Mouse (Mus musculus): Measurements from ENCODE around the gene Gm29797. TPM values are rescaled to one million over a fixed set of nuclear protein-coding genes. Genes with fewer than 3 reads are reported as not detected.

Gm29797 gene
- polyA plus RNA-seq (2012; fragmentation: generic; extraction: Trizol) = not detected

DNA sequence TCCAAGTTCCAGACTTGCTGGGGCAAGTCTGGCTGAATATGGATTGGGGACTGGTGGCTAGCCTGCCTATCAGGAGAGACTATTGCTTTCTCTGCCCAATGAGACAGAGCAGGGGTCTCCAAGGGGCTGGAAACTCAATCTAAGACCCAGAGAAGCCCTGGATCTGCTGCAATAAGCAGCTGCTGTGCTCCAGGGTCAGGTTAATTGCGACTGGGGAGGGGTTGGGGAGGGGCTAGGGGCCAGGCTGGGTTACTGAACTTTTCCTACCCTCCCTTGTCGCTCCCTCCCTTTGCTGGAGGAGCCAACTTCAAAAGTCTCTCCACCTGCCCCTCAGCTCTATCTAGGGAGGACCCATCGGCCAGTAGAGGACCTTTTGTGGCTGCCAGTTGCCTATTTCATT is at the start of gene Gm29797:
Gene Gm29797 (plus strand): TSS at position 301 of the 400 bp plus-strand sequence.
- no peak within 1 kb of the TSS for H3K4me3 ChIP-seq
- H3ac ChIP-seq (ENCODE audit: control insufficient read depth, insufficient read length) = no peak within 1 kb of the TSS
- H3K79me2 ChIP-seq (ENCODE audit: control insufficient read depth, insufficient read depth) = no peaks in the 10 kb centered on the region
- H3K4me2 ChIP-seq (ENCODE audit: low read depth) = no peak within 1 kb of the TSS
- no peaks in the 10 kb centered on the region for H3K27me3 ChIP-seq (ENCODE audit: control insufficient read depth, insufficient read depth, insufficient read length)
- H3K36me3 ChIP-seq (ENCODE audit: control insufficient read depth, insufficient read depth) = peaks cover 30% of the 10 kb centered on the region
- no peak for TF ChIP-seq SRF (IDR thresholded peaks at IDR 0.05; ENCODE audit: control insufficient read depth, insufficient read length, low read depth)
- TF ChIP-seq POLR2AphosphoS2 (IDR thresholded peaks at IDR 0.05; ENCODE audit: insufficient read length, low read depth) = no peak
- no peak for TF ChIP-seq MYOD1 (IDR thresholded peaks at IDR 0.05; ENCODE audit: control insufficient read depth in 1 of 3, insufficient read length in 2 of 3, low read depth in 2 of 3)
- no peak for TF ChIP-seq POLR2A (IDR thresholded peaks at IDR 0.05; ENCODE audit: insufficient read length, low read depth)
- TF ChIP-seq REST (IDR thresholded peaks at IDR 0.05; ENCODE audit: insufficient read depth, insufficient read length) = no peak
- no peak for TF ChIP-seq USF1 (IDR thresholded peaks at IDR 0.05; ENCODE audit: low read depth)
- TF ChIP-seq TCF3 (IDR thresholded peaks at IDR 0.05; ENCODE audit: insufficient read length, low read depth) = no peak
- TF ChIP-seq MAX (IDR thresholded peaks at IDR 0.05; ENCODE audit: low read depth) = no peak
- TF ChIP-seq E2F4 (IDR thresholded peaks at IDR 0.05; ENCODE audit: insufficient read depth) = no peak
- TF ChIP-seq TCF12 (IDR thresholded peaks at IDR 0.05; ENCODE audit: insufficient read depth, poor library complexity, severe bottlenecking) = no peak
- no peak for TF ChIP-seq MYOG (IDR thresholded peaks at IDR 0.05; ENCODE audit: control insufficient read depth in 1 of 3, insufficient read depth in 1 of 3, insufficient read length in 2 of 3, low read depth in 2 of 3)
- TF ChIP-seq CEBPB (IDR thresholded peaks at IDR 0.05; ENCODE audit: insufficient read depth, poor library complexity, severe bottlenecking) = no peak

DNA sequence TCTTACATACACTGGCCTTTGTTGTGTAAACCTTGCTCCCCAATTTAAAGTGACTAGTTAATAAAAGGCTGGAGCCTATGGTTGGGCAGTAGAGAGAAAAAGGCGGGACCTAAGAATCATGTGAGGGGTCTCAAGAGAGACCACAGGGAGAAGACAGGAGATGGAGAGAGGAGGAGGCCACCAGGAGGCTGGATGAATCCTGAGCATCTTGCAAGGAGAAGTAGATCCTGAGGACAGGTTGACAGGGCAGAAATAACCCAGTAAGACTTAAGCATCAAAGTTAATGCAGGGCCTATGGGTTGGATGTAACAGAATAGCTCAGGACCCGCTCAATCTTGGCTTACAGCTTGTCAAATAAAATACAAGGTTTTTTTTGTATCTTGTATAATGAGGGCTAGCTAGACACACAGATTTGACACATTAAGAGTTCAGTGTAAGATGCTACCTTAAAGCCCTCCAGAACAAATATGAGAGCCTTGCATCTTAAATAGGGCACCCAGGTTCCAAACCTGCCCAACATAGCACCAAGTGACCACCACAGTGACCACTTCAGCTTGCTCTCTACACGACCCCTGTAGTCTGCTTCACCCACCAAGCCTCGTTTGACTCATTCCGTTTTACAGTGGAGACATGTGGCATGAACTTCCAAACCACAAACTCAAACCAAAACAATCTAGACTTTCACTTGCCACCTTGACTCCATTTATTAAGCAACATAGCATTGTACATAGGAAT is 37.9 kb upstream of the Gm29797 start:
- Histone ChIP-seq H3K27me3 (ENCODE audit: control insufficient read depth, insufficient read depth, insufficient read length) (no peaks in the 10 kb centered on the region), H3K4me2 (ENCODE audit: low read depth) (no peak overlapping the region), H3K79me2 (ENCODE audit: control insufficient read depth, insufficient read depth) (no peaks in the 10 kb centered on the region), H3ac (ENCODE audit: control insufficient read depth, insufficient read length) (no peak overlapping the region), H3K36me3 (ENCODE audit: control insufficient read depth, insufficient read depth) (peaks cover 31% of the 10 kb centered on the region), H3K4me3 (no peak overlapping the region)
- TF ChIP-seq E2F4 (IDR thresholded peaks at IDR 0.05; ENCODE audit: insufficient read depth) (no peak), POLR2AphosphoS2 (IDR thresholded peaks at IDR 0.05; ENCODE audit: insufficient read length, low read depth) (no peak), POLR2A (IDR thresholded peaks at IDR 0.05; ENCODE audit: insufficient read length, low read depth) (no peak)

DNA sequence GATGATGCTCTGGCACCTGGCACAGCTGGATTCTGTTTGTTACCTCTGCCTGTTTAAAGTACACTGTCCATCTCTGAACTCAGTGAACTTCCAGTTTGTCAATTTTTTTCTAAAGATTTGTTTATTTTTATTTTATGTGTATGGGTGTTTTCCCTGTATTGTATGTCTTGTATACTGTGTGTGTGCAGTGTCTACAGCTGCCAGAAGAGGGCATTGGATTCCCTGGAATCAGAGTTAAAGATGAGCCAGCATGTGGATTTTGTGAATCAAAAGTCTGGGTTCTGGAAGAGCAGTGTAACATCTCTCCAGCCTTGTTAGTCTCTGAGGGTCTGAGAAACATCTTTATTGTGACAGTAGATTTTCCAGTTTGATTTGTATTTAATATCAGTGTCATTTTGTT is 33.4 kb upstream of the Gm29797 start:
- Histone ChIP-seq H3ac (ENCODE audit: control insufficient read depth, insufficient read length) (no peak overlapping the region), H3K4me3 (no peak overlapping the region), H3K27me3 (ENCODE audit: control insufficient read depth, insufficient read depth, insufficient read length) (no peaks in the 10 kb centered on the region), H3K79me2 (ENCODE audit: control insufficient read depth, insufficient read depth) (no peaks in the 10 kb centered on the region), H3K36me3 (ENCODE audit: control insufficient read depth, insufficient read depth) (peaks cover 35% of the 10 kb centered on the region), H3K4me2 (ENCODE audit: low read depth) (no peak overlapping the region)
- no peak for TF ChIP-seq POLR2A (IDR thresholded peaks at IDR 0.05; ENCODE audit: insufficient read length, low read depth)
- TF ChIP-seq TCF3 (IDR thresholded peaks at IDR 0.05; ENCODE audit: insufficient read length, low read depth) = no peak
- no peak for TF ChIP-seq REST (IDR thresholded peaks at IDR 0.05; ENCODE audit: insufficient read depth, insufficient read length)
- no peak for TF ChIP-seq SRF (IDR thresholded peaks at IDR 0.05; ENCODE audit: control insufficient read depth, insufficient read length, low read depth)
- TF ChIP-seq USF1 (IDR thresholded peaks at IDR 0.05; ENCODE audit: low read depth) = no peak
- TF ChIP-seq MAX (IDR thresholded peaks at IDR 0.05; ENCODE audit: low read depth) = no peak
- no peak for TF ChIP-seq E2F4 (IDR thresholded peaks at IDR 0.05; ENCODE audit: insufficient read depth)
- TF ChIP-seq CEBPB (IDR thresholded peaks at IDR 0.05; ENCODE audit: insufficient read depth, poor library complexity, severe bottlenecking) = no peak
- no peak for TF ChIP-seq TCF12 (IDR thresholded peaks at IDR 0.05; ENCODE audit: insufficient read depth, poor library complexity, severe bottlenecking)
- no peak for TF ChIP-seq MYOD1 (IDR thresholded peaks at IDR 0.05; ENCODE audit: control insufficient read depth in 1 of 3, insufficient read length in 2 of 3, low read depth in 2 of 3)

DNA sequence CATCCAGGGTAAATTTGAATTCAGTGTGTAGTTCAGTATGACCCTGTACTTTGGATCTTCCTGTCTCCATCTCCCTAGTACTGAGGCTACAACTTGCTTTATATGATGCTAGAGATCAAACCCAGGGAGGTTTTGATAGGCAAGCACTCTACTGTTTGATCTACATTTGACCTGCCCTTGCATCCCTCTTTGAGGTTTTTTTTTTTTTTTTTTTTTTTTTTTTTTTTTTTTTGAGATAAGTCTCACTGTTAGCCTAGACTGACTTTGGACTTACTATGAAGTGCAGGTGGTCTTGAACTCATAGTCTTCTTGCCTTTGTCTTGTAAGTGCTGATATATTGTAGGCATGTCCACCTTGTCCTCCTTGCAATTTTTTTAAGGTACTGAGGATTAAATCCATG is 28.4 kb upstream of the Gm29797 start:
- Histone ChIP-seq H3K4me2 (ENCODE audit: low read depth) (no peak overlapping the region), H3K4me3 (no peak overlapping the region), H3ac (ENCODE audit: control insufficient read depth, insufficient read length) (no peak overlapping the region), H3K79me2 (ENCODE audit: control insufficient read depth, insufficient read depth) (no peaks in the 10 kb centered on the region), H3K36me3 (ENCODE audit: control insufficient read depth, insufficient read depth) (peaks cover 19% of the 10 kb centered on the region), H3K27me3 (ENCODE audit: control insufficient read depth, insufficient read depth, insufficient read length) (no peaks in the 10 kb centered on the region)
- TF ChIP-seq E2F4 (IDR thresholded peaks at IDR 0.05; ENCODE audit: insufficient read depth) (no peak), MYOD1 (IDR thresholded peaks at IDR 0.05; ENCODE audit: control insufficient read depth in 1 of 3, insufficient read length in 2 of 3, low read depth in 2 of 3) (no peak), TCF12 (IDR thresholded peaks at IDR 0.05; ENCODE audit: insufficient read depth, poor library complexity, severe bottlenecking) (no peak), SRF (IDR thresholded peaks at IDR 0.05; ENCODE audit: control insufficient read depth, insufficient read length, low read depth) (no peak), REST (IDR thresholded peaks at IDR 0.05; ENCODE audit: insufficient read depth, insufficient read length) (no peak), TCF3 (IDR thresholded peaks at IDR 0.05; ENCODE audit: insufficient read length, low read depth) (no peak), POLR2A (IDR thresholded peaks at IDR 0.05; ENCODE audit: insufficient read length, low read depth) (no peak), CEBPB (IDR thresholded peaks at IDR 0.05; ENCODE audit: insufficient read depth, poor library complexity, severe bottlenecking) (no peak), MYOG (IDR thresholded peaks at IDR 0.05; ENCODE audit: control insufficient read depth in 1 of 3, insufficient read depth in 1 of 3, insufficient read length in 2 of 3, low read depth in 2 of 3) (no peak), POLR2AphosphoS2 (IDR thresholded peaks at IDR 0.05; ENCODE audit: insufficient read length, low read depth) (no peak), MAX (IDR thresholded peaks at IDR 0.05; ENCODE audit: low read depth) (no peak), USF1 (IDR thresholded peaks at IDR 0.05; ENCODE audit: low read depth) (no peak)

DNA sequence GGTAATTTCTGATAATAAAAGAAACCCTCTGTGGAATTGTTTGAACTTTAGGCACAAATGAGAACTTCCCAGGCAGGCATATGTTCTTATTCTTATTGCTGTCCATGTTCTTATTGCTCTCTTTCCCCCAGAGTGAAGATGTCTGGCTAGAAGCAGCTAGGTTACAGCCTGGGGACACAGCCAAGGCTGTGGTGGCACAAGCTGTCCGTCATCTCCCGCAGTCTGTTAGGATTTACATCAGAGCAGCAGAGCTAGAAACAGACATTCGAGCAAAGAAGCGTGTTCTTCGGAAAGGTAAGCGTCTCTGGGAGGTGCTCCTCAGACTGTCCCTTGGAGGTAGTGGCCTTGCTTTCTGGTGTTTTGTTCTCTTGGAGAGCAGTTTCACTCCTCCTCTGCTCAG is 24.2 kb upstream of the Gm29797 start:
- Histone ChIP-seq H3K4me3 (no peak overlapping the region), H3K4me2 (ENCODE audit: low read depth) (no peak overlapping the region), H3K27me3 (ENCODE audit: control insufficient read depth, insufficient read depth, insufficient read length) (no peaks in the 10 kb centered on the region), H3K36me3 (ENCODE audit: control insufficient read depth, insufficient read depth) (peaks cover 47% of the 10 kb centered on the region), H3ac (ENCODE audit: control insufficient read depth, insufficient read length) (no peak overlapping the region), H3K79me2 (ENCODE audit: control insufficient read depth, insufficient read depth) (no peaks in the 10 kb centered on the region)
- TF ChIP-seq TCF3 (IDR thresholded peaks at IDR 0.05; ENCODE audit: insufficient read length, low read depth) (no peak), MYOD1 (IDR thresholded peaks at IDR 0.05; ENCODE audit: control insufficient read depth in 1 of 3, insufficient read length in 2 of 3, low read depth in 2 of 3) (no peak), SRF (IDR thresholded peaks at IDR 0.05; ENCODE audit: control insufficient read depth, insufficient read length, low read depth) (no peak), MYOG (IDR thresholded peaks at IDR 0.05; ENCODE audit: control insufficient read depth in 1 of 3, insufficient read depth in 1 of 3, insufficient read length in 2 of 3, low read depth in 2 of 3) (no peak), TCF12 (IDR thresholded peaks at IDR 0.05; ENCODE audit: insufficient read depth, poor library complexity, severe bottlenecking) (no peak), POLR2AphosphoS2 (IDR thresholded peaks at IDR 0.05; ENCODE audit: insufficient read length, low read depth) (no peak), POLR2A (IDR thresholded peaks at IDR 0.05; ENCODE audit: insufficient read length, low read depth) (no peak), USF1 (IDR thresholded peaks at IDR 0.05; ENCODE audit: low read depth) (no peak), REST (IDR thresholded peaks at IDR 0.05; ENCODE audit: insufficient read depth, insufficient read length) (no peak), MAX (IDR thresholded peaks at IDR 0.05; ENCODE audit: low read depth) (no peak), CEBPB (IDR thresholded peaks at IDR 0.05; ENCODE audit: insufficient read depth, poor library complexity, severe bottlenecking) (no peak), E2F4 (IDR thresholded peaks at IDR 0.05; ENCODE audit: insufficient read depth) (no peak)
